Mouse (Mus musculus) G1E (cell line): Measurements from ENCODE around the gene Prrg2. TPM values are rescaled to one million over a fixed set of nuclear protein-coding genes. Genes with fewer than 3 reads are reported as not detected.
A peak's percentile ranks its signal among the peaks of the same experiment; 100 is the strongest.

Experiments used
- ATAC-seq: 2 replicates; pipeline ENCODE4 v1.8.0; 2016; ENCODE audit warnings: mild to moderate bottlenecking; ENCODE audit not compliant: insufficient number of reproducible peaks, poor library complexity, low FRiP score, severe bottlenecking; ENCODE audit errors: extremely low read depth
- DNase-seq: peaks from one replicate; pipeline ENCODE4 v3.0.0; 2012; ENCODE audit warnings: low spot score
- H3K27me3 ChIP-seq: 2 replicates; pipeline ENCODE4 v1.6.1; 2012; ENCODE audit warnings: mild to moderate bottlenecking, low read length, inconsistent platforms; ENCODE audit not compliant: insufficient read depth
- H3K36me3 ChIP-seq: replicated peaks from 2 replicates; pipeline ENCODE3; 2012; ENCODE audit warnings: mild to moderate bottlenecking, inconsistent platforms
- H3K4me1 ChIP-seq: 2 replicates; pipeline ENCODE4 v1.6.1; 2012; ENCODE audit warnings: low read depth, low read length, inconsistent platforms, mixed read lengths; ENCODE audit not compliant: insufficient read depth
- H3K4me3 ChIP-seq: 2 replicates; pipeline ENCODE4 v1.5.1; 2012; ENCODE audit warnings: low read depth, mild to moderate bottlenecking, inconsistent platforms, low read length, moderate library complexity, mixed read lengths
- H3K9me3 ChIP-seq: replicated peaks from 2 replicates; pipeline ENCODE4 v1.6.1; 2012; ENCODE audit warnings: inconsistent platforms
- CTCF ChIP-seq: IDR thresholded peaks from 2 replicates; pipeline ENCODE4 v1.5.1; 2012; ENCODE audit warnings: low read depth, low read length, inconsistent platforms, mixed read lengths
- GATA1 ChIP-seq: IDR thresholded peaks from 2 replicates; pipeline ENCODE4 v1.6.1; 2012; ENCODE audit warnings: borderline replicate concordance, low read length, inconsistent platforms, mixed read lengths
- GATA2 ChIP-seq: IDR thresholded peaks from 2 replicates; pipeline ENCODE4 v1.6.1; 2012; ENCODE audit warnings: low read depth, low read length, inconsistent platforms, borderline replicate concordance
- POLR2AphosphoS5 ChIP-seq: IDR thresholded peaks from 2 replicates; pipeline ENCODE4 v1.6.1; 2012; ENCODE audit warnings: low read depth, low read length, inconsistent platforms; ENCODE audit not compliant: insufficient replicate concordance
- TAL1 ChIP-seq: conservative IDR thresholded peaks from 2 replicates; pipeline ENCODE4 v1.6.1; 2012; ENCODE audit warnings: low read depth, low read length, inconsistent platforms, mixed read lengths
- polyA plus RNA-seq: library from polyadenylated mRNA; stranded (reverse); fragments of >175 nt; gene quantifications from 2 replicates; pipeline ENCODE4 v1.2.3, GENCODE M21; 2012
- total RNA-seq, 2 experiments: library from RNA; stranded (forward) in 1 of 2; stranded (reverse) in 1 of 2; fragments of 200-1000 nt in 1 of 2; fragments of >200 nt in 1 of 2; fragmentation: Nextera tagmentation in 1 of 2; gene quantifications; 2 replicates each; pipeline ENCODE4 v1.2.3; 2014 to 2017

Gene Prrg2
- total and polyA plus RNA-seq, 3 experiments = 9.5 to 34.7 (median 17.8) TPM

DNA sequence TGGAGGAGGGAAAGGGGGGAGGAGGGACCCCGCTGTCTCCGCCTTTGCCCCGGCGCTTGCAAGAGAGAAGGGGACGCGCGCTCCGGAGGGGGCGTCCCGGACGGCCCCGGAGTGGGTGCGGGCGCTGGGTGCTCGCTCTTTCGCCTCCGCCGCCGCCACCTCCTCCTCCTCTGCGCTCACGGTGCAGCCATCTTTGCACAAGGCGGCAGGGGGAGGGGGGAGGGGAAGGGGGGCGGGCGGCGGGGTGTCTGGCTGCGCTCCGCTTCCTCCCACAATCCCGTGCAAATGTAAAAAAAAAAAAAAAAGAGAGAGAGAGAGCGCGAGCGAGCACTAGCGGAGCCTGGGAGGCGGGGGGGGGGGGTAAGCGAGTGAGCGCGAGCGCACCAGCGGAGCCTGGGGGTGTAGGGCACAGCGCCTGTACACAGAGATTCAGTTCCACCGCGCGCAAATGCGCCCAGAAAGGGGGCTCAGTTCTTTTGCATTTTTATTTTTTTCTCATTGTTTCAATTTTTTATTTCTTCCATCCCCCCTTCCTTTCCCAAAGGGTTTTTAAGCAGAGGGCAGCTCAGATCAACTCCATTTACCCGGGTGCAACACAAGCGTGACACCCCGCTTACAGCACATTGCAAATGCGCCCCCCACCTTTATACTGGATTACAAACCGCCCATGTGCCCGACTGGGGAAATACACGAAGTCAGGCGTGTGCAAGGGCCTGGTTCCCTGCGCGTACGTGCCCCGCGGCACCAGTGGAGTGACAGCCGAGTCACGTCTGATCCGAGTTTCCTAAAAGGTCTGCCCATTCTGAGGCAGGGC, 9.2 kb downstream of the Prrg2 start:
- H3K27me3 ChIP-seq = no peaks in the 10 kb centered on the region
- ATAC-seq = peak; percentile 12; the same call in 1 of the 2 replicates
- peak overlapping the region; percentile 85 for H3K4me3 ChIP-seq
- peaks cover 47% of the 10 kb centered on the region for H3K4me1 ChIP-seq
- peak; percentile 82 for DNase-seq
- no peak for TF ChIP-seq GATA2
- no peak for TF ChIP-seq TAL1
- TF ChIP-seq POLR2AphosphoS5 = no peak
- no peak for TF ChIP-seq CTCF
- TF ChIP-seq GATA1 = no peak
- H3K9me3 ChIP-seq = no peaks in the 10 kb centered on the region
- peaks cover 36% of the 10 kb centered on the region for H3K36me3 ChIP-seq

GRCm38 (mm10) chr7:45052862-45053116, 9.7 kb downstream of the Prrg2 start, which contains the start of gene Prr12:
Gene Prr12 (minus strand): TSS chr7:45052881.
- Histone ChIP-seq H3K9me3 (no peaks in the 10 kb centered on the region), H3K27me3 (no peaks in the 10 kb centered on the region), H3K4me1 (peaks cover 51% of the 10 kb centered on the region), H3K4me3 (peak within 1 kb of the TSS; percentile 85), H3K36me3 (peaks cover 39% of the 10 kb centered on the region)
- DNase-seq (peak; percentile 85), ATAC-seq (no peak)
- TF ChIP-seq GATA2 = no peak
- TF ChIP-seq POLR2AphosphoS5 = no peak
- TF ChIP-seq CTCF = no peak
- TF ChIP-seq TAL1 = no peak
- no peak for TF ChIP-seq GATA1

- H3K4me1 ChIP-seq = peaks cover 54% of the 10 kb centered on the region
- TF ChIP-seq POLR2AphosphoS5 (no peak), GATA2 (no peak), GATA1 (no peak), TAL1 (no peak), CTCF (no peak)
- H3K9me3 ChIP-seq = no peaks in the 10 kb centered on the region
- ATAC-seq (no peak), DNase-seq (peak; percentile 40)
- peaks cover 44% of the 10 kb centered on the region for H3K36me3 ChIP-seq
- H3K4me3 ChIP-seq = peak overlapping the region; percentile 85
- no peaks in the 10 kb centered on the region for H3K27me3 ChIP-seq
Measured at GRCm38 (mm10) chr7:45052181-45052861, 10.2 kb downstream of the Prrg2 start.

- no peaks in the 10 kb centered on the region for H3K9me3 ChIP-seq
- H3K27me3 ChIP-seq = no peaks in the 10 kb centered on the region
- TF ChIP-seq GATA2 = no peak
- no peak for TF ChIP-seq GATA1
- no peak for TF ChIP-seq TAL1
- TF ChIP-seq CTCF = no peak
- TF ChIP-seq POLR2AphosphoS5 = no peak
- DNase-seq (no peak), ATAC-seq (no peak)
- H3K36me3 ChIP-seq = peaks cover 51% of the 10 kb centered on the region
- H3K4me1 ChIP-seq = peaks cover 58% of the 10 kb centered on the region
- H3K4me3 ChIP-seq = peak overlapping the region; percentile 85
Measured at GRCm38 (mm10) chr7:45051601-45051974, 10.9 kb downstream of the Prrg2 start.

DNA sequence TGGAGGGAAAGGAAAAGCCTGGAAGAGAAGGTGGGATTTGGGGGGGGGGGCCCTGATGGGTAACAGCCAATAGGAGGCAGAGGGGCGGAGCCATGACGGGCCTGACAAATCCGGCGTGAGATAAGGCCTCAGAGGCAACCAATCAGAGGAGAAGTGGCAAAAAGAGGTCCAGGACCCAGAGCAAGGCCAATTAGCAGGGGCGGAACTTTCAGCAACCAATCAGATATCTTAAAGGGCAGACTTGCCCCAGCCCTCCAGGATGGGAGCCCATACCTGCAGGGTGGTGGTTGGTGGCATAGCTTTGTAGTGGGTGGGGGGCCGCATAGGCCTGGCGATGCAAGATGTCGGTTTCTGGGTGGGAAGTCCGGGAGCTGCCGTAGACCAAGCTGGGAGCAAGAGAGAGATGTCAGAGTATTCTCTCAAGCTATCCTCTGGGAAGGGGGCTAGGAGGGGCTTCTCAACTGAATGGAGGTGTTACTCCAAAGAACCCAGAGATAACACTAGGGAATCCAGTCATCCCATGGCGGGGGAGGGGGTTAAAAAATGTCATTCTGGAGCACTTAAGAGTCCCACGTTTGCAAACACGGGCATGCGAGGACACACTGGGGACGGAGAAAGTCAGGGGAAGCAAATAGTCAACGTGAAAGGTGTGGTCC, 11.4 kb downstream of the Prrg2 start:
- TF ChIP-seq TAL1 = no peak
- no peak for TF ChIP-seq GATA2
- no peak for TF ChIP-seq GATA1
- TF ChIP-seq CTCF = no peak
- TF ChIP-seq POLR2AphosphoS5 = no peak
- no peaks in the 10 kb centered on the region for H3K27me3 ChIP-seq
- ATAC-seq (peak; percentile 47), DNase-seq (peak; percentile 83)
- no peaks in the 10 kb centered on the region for H3K9me3 ChIP-seq
- H3K4me3 ChIP-seq = peak overlapping the region; percentile 85
- peaks cover 57% of the 10 kb centered on the region for H3K36me3 ChIP-seq
- H3K4me1 ChIP-seq = peaks cover 58% of the 10 kb centered on the region
